Comparison of ENCODE assay signal across 9 mouse cellular contexts in the genomic region with DNA sequence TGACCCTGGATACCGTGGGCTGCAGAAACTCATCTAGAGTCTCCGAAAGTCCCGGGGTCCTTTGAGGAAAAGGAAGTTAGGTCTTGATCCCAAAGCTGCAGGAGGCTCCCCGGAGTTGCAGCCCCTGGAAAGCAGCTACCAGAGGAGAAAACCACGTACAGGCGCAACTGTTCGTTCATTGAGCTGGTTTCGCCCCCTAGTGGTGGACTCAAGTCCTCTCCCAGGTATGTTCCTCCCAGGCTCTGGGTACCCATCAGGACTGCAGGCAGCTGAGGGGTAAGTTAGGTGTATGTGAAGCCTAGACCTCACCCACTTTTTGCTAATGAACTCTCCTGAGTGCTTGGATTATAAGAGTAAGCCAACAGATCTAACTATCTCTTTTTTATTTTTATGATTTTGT. TPM values are rescaled to one million over a fixed set of nuclear protein-coding genes. Genes with fewer than 3 reads are reported as not detected.
A peak's percentile ranks its signal among the peaks of the same experiment; 100 is the strongest.
DNase-seq lines count a peak whose midpoint lies in the region; ATAC-seq lines count a peak whose summit lies in the region.
"Had no signal": no experiment of that assay in that cellular context is flagged by ENCODE, and none has a peak within 500 bp of the region (broad histone marks: within the 10 kb centered on the region; RNA-seq: fewer than 3 reads in every experiment).

No protein-coding gene starts in this region.

- WGBS in embryonic facial prominence, embryonic 11.5 days, result 5% methylated on average over 8 of the region's 8 CpGs

- no peak overlapping the region for H3K4me3 ChIP-seq in embryonic facial prominence, embryonic 11.5 days (ENCODE audit: low read depth, low read length)
- H3K4me3 ChIP-seq: liver, embryonic 15.5 days had no signal

- no peak overlapping the region; the same call in 1 of the 2 replicates for H3K4me2 ChIP-seq in embryonic facial prominence, embryonic 11.5 days (ENCODE audit: low read depth, low read length)
- H3K4me2 ChIP-seq: liver, embryonic 15.5 days had no signal

- H3K27me3 ChIP-seq in embryonic facial prominence, embryonic 11.5 days (ENCODE audit: control insufficient read depth, insufficient read depth, low read length), result no peaks in the 10 kb centered on the region

- no peaks in the 10 kb centered on the region for H3K36me3 ChIP-seq in embryonic facial prominence, embryonic 11.5 days (replicated peaks; ENCODE audit: control insufficient read depth, insufficient read depth, low read depth, low read length)
- H3K36me3 ChIP-seq: liver, embryonic 15.5 days had no signal

- H3K4me1 ChIP-seq in embryonic facial prominence, embryonic 11.5 days (ENCODE audit: control insufficient read depth, insufficient read depth, low read length), result no peaks in the 10 kb centered on the region

- peak; percentile 69 to 92 for DNase-seq in adrenal gland, adult (ENCODE audit: inconsistent age in 2 of 2, low spot score in 1 of 2)
- no peak for DNase-seq in adrenal gland, adult 8-10 months
- peak; percentile 78 to 87 for DNase-seq in adrenal gland, postnatal 36 days
- DNase-seq in embryonic facial prominence, embryonic 11.5 days (ENCODE audit: low spot score), result peak; percentile 90
- peak; percentile 49 to 69 for DNase-seq in layer of hippocampus, postnatal 14 days (ENCODE audit: low spot score in 2 of 2)
- DNase-seq in lung, postnatal 4 days, result peak; percentile 53 to 79
- peak; percentile 60 to 80 for DNase-seq in spleen, postnatal 10 days (ENCODE audit: low spot score in 2 of 2)

- H3K27ac ChIP-seq in embryonic facial prominence, embryonic 11.5 days (replicated peaks; ENCODE audit: low read depth, low read length), result no peak overlapping the region
- H3K27ac ChIP-seq: liver, embryonic 15.5 days had no signal

- H3K9ac ChIP-seq in embryonic facial prominence, embryonic 11.5 days (replicated peaks; ENCODE audit: low read length), result no peak overlapping the region
- H3K9ac ChIP-seq: liver, embryonic 15.5 days had no signal

- no peak for ATAC-seq in embryonic facial prominence, embryonic 11.5 days (replicated peaks; ENCODE audit: insufficient number of reproducible peaks, low FRiP score, low TSS enrichment, low read depth)
- ATAC-seq in hematopoietic stem cell, adult 5-6 weeks (replicated peaks in 1 of 2; ENCODE audit: insufficient read depth in 1 of 2, low FRiP score in 2 of 2, low TSS enrichment in 1 of 2, low read depth in 1 of 2, poor library complexity in 2 of 2, severe bottlenecking in 2 of 2), result peak; percentile 76 to 82

- no peaks in the 10 kb centered on the region for H3K9me3 ChIP-seq in embryonic facial prominence, embryonic 11.5 days (replicated peaks; ENCODE audit: control insufficient read depth, low read length)
- H3K9me3 ChIP-seq: liver, embryonic 15.5 days had no signal

RNA-seq across cellular contexts. Expression of a gene that starts 16.1 kb away (rescaled TPM):
- total RNA-seq in adrenal gland, adult 8-10 months (2022), result not detected
- total RNA-seq in adrenal gland, postnatal 36 days (2021), result under 1 TPM in 1 of 2 experiments, not detected in 1; 0.53 TPM
- polyA plus RNA-seq in embryonic facial prominence, embryonic 11.5 days (2014; fragmentation: Nextera tagmentation; extraction: Ambion mirVana), result 23.9 and 27.9 TPM in 2 replicates
- total RNA-seq in hematopoietic stem cell, adult 5-6 weeks (2017), result not detected in 2 replicates
- total RNA-seq in layer of hippocampus, postnatal 14 days (2021), result 1 to 10 TPM; 5.2 to 6.3 TPM

RNA-seq across cellular contexts. Expression of a gene that starts 27.2 kb away (rescaled TPM):
- 10 to 100 TPM; 14.3 to 28.0 (median 17.7) TPM for total RNA-seq in adrenal gland, adult 8-10 months (2022)
- 10 to 100 TPM; 13.9 to 14.3 TPM for total RNA-seq in adrenal gland, postnatal 36 days (2021)
- 4.6 and 4.8 TPM in 2 replicates for polyA plus RNA-seq in embryonic facial prominence, embryonic 11.5 days (2014; fragmentation: Nextera tagmentation; extraction: Ambion mirVana)
- 15.1 and 39.1 TPM in 2 replicates for total RNA-seq in hematopoietic stem cell, adult 5-6 weeks (2017)
- total RNA-seq in layer of hippocampus, postnatal 14 days (2021), result 1 to 10 TPM in 1 of 2 experiments, under 1 TPM in 1; 0.55 to 1.2 TPM

RNA-seq across cellular contexts. Expression of a gene that starts 52.7 kb away (rescaled TPM):
- 10 to 100 TPM in 1 of 4 experiments, 1 to 10 TPM in 3; 3.2 to 10.0 (median 7.8) TPM for total RNA-seq in adrenal gland, adult 8-10 months (2022)
- total RNA-seq in adrenal gland, postnatal 36 days (2021), result 1 to 10 TPM; 4.8 to 6.7 TPM
- polyA plus RNA-seq in embryonic facial prominence, embryonic 11.5 days (2014; fragmentation: Nextera tagmentation; extraction: Ambion mirVana), result 6.3 and 7.3 TPM in 2 replicates
- total RNA-seq in hematopoietic stem cell, adult 5-6 weeks (2017), result 0.19 and 0.79 TPM in 2 replicates
- 1 to 10 TPM; 1.2 to 2.3 TPM for total RNA-seq in layer of hippocampus, postnatal 14 days (2021)
